Mouse (Mus musculus): ENCODE results near the gene Trp53bp2. TPM values are rescaled to one million over a fixed set of nuclear protein-coding genes. Genes with fewer than 3 reads are reported as not detected.

Gene Trp53bp2
- total and polyA plus RNA-seq, 3 experiments, result 2.6 to 15.1 TPM; not detected in 1

DNA sequence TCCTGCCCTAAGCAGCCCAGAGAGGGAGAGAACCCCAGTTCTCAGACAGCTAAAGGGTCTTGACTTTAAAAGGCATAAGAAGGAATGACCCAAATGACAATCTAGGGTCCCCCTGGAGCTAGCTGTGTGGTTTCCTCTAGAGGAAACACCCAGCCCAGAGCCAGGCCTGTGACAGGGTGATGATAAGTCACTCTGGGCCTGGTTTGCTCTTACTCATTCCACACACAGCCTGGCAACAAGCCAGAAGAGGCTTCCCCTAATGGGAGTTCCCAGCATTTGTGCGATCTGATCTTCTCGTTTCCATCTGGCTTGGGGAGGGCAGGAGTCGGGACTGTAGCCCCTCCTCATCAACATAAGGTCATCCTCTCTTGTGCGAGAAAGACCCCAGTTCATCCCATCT is 95.3 kb downstream of the Trp53bp2 start:
- peaks cover 0 to 41% of the 10 kb centered on the region in 2 experiments; a peak in 2 of 4 replicates for H3K36me3 ChIP-seq (ENCODE audit: control insufficient read depth in 1 of 2, insufficient read depth in 2 of 2, low read length in 2 of 2)
- no peaks in the 10 kb centered on the region for H3K9me3 ChIP-seq (replicated peaks; ENCODE audit: insufficient read depth, low read length)
- peaks cover 28 to 42% of the 10 kb centered on the region in 2 experiments for H3K4me1 ChIP-seq (ENCODE audit: control insufficient read depth in 1 of 2, insufficient read depth in 2 of 2, low read length in 2 of 2)
- peak; percentile 96 for DNase-seq (ENCODE audit: low read depth, low spot score)
- H3K9ac ChIP-seq (ENCODE audit: control insufficient read depth, low read depth, low read length, poor library complexity, severe bottlenecking), result peak overlapping the region; percentile 43
- peak overlapping the region in 1 of 2 experiments; percentile 21; a peak in 2 of 4 replicates for H3K4me3 ChIP-seq (ENCODE audit: control insufficient read depth in 1 of 2, insufficient read depth in 1 of 2, low read depth in 2 of 2, low read length in 2 of 2)
- 0 out of 2 replicates have a peak, but pooled peaks have one; percentile 51 for TF ChIP-seq JUND (IDR thresholded peaks at IDR 0.05; ENCODE audit: low read depth, low read length)
- peak; percentile 92 to 93 for TF ChIP-seq EP300 (IDR thresholded peaks at IDR 0.05; ENCODE audit: low read depth in 1 of 2, low read length in 2 of 2)
- 0 out of 2 replicates have a peak, but pooled peaks have one; percentile 29 for TF ChIP-seq MYC (IDR thresholded peaks at IDR 0.05; ENCODE audit: low read depth, low read length)
- peak; percentile 82 for TF ChIP-seq TAL1 (IDR thresholded peaks at IDR 0.05; ENCODE audit: low read length)
- TF ChIP-seq ZMIZ1 (IDR thresholded peaks at IDR 0.05; ENCODE audit: low read depth, low read length), result no peak
- peak; percentile 98 for TF ChIP-seq ETS1 (IDR thresholded peaks at IDR 0.05; ENCODE audit: low read depth, low read length)
- TF ChIP-seq RCOR1 (IDR thresholded peaks at IDR 0.05; ENCODE audit: low read depth, low read length), result peak; percentile 68
- 0 out of 2 replicates have a peak, but pooled peaks have one; percentile 24 for TF ChIP-seq MXI1 (IDR thresholded peaks at IDR 0.05; ENCODE audit: low read depth, low read length)
- 0 out of 2 replicates have a peak, but pooled peaks have one; percentile 14 for TF ChIP-seq TBP (IDR thresholded peaks at IDR 0.05; ENCODE audit: low read depth, low read length)
- peak; percentile 90 for TF ChIP-seq SIN3A (IDR thresholded peaks at IDR 0.05; ENCODE audit: low read length)
- no peak; a peak in 1 of 4 replicates for TF ChIP-seq POLR2A (IDR thresholded peaks at IDR 0.05; ENCODE audit: control insufficient read depth in 1 of 2, insufficient read depth in 1 of 2, low read depth in 1 of 2, low read length in 2 of 2, poor library complexity in 1 of 2)
- TF ChIP-seq TCF12 (IDR thresholded peaks at IDR 0.05; ENCODE audit: low read depth, low read length), result peak; percentile 89
- TF ChIP-seq MAZ (IDR thresholded peaks at IDR 0.05; ENCODE audit: low read depth, low read length), result peak; percentile 83
- peak; percentile 11; the same call in 1 of the 2 replicates for TF ChIP-seq ELF1 (IDR thresholded peaks at IDR 0.05; ENCODE audit: low read depth, low read length)
- 0 out of 2 replicates have a peak, but pooled peaks have one; percentile 8 for TF ChIP-seq MAFK (IDR thresholded peaks at IDR 0.05; ENCODE audit: borderline replicate concordance, low read depth, low read length)
- no peak for TF ChIP-seq ZNF384 (IDR thresholded peaks at IDR 0.05; ENCODE audit: low read depth, low read length)
- TF ChIP-seq GATA1 (IDR thresholded peaks at IDR 0.05; ENCODE audit: low read depth, low read length), result peak; percentile 87
- no peak for TF ChIP-seq CHD1 (IDR thresholded peaks at IDR 0.05; ENCODE audit: low read depth, low read length)
- no peak for TF ChIP-seq SMC3 (IDR thresholded peaks at IDR 0.05; ENCODE audit: low read depth, low read length)
- H3K27ac ChIP-seq (ENCODE audit: control insufficient read depth, low read depth, low read length), result peak overlapping the region; percentile 81
- H3K79me2 ChIP-seq (ENCODE audit: control insufficient read depth, insufficient read depth, low read length, poor library complexity), result no peaks in the 10 kb centered on the region
- H3K27me3 ChIP-seq (ENCODE audit: control insufficient read depth in 1 of 2, insufficient read depth in 2 of 2, low read length in 2 of 2), result no peaks in the 10 kb centered on the region

DNA sequence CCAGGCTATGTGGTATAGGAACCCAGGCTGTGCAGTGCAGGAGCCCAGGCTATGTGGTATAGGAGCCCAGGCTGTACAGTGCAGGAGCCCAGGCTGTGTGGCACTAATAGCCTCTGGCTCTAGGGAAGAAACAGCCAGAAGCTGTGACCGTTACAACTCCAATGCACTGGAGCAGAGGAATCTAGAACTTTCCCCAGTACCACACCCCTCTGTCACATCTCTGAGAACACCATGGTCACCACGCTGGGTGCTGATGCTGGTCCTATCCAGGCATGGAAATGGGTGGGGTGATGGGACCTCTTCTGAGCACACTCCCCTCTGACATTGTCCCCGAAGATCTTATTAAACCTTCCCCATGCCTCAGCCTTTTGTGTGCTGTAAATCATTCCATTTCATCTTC is 96.3 kb downstream of the Trp53bp2 start:
- Histone ChIP-seq H3K4me1 (ENCODE audit: control insufficient read depth in 1 of 2, insufficient read depth in 2 of 2, low read length in 2 of 2) (peaks cover 28 to 42% of the 10 kb centered on the region in 2 experiments), H3K79me2 (ENCODE audit: control insufficient read depth, insufficient read depth, low read length, poor library complexity) (no peaks in the 10 kb centered on the region), H3K9ac (ENCODE audit: control insufficient read depth, low read depth, low read length, poor library complexity, severe bottlenecking) (0 out of 2 replicates have a peak overlapping the region, but pooled peaks have one; percentile 1), H3K4me3 (ENCODE audit: control insufficient read depth in 1 of 2, insufficient read depth in 1 of 2, low read depth in 2 of 2, low read length in 2 of 2) (peak overlapping the region in 1 of 2 experiments; percentile 38; a peak in 1 of 4 replicates), H3K9me3 (replicated peaks; ENCODE audit: insufficient read depth, low read length) (no peaks in the 10 kb centered on the region), H3K36me3 (ENCODE audit: control insufficient read depth in 1 of 2, insufficient read depth in 2 of 2, low read length in 2 of 2) (peaks cover 0 to 41% of the 10 kb centered on the region in 2 experiments; a peak in 2 of 4 replicates), H3K27ac (ENCODE audit: control insufficient read depth, low read depth, low read length) (peak overlapping the region; percentile 99), H3K27me3 (ENCODE audit: control insufficient read depth in 1 of 2, insufficient read depth in 2 of 2, low read length in 2 of 2) (no peaks in the 10 kb centered on the region)
- TF ChIP-seq ZC3H11A (IDR thresholded peaks at IDR 0.05; ENCODE audit: low read depth, low read length), result no peak
- no peak for TF ChIP-seq ELF1 (IDR thresholded peaks at IDR 0.05; ENCODE audit: low read depth, low read length)
- no peak for TF ChIP-seq CHD2 (IDR thresholded peaks at IDR 0.05; ENCODE audit: low read length)
- TF ChIP-seq ETS1 (IDR thresholded peaks at IDR 0.05; ENCODE audit: low read depth, low read length), result no peak
- no peak for TF ChIP-seq TBP (IDR thresholded peaks at IDR 0.05; ENCODE audit: low read depth, low read length)
- no peak for TF ChIP-seq SIN3A (IDR thresholded peaks at IDR 0.05; ENCODE audit: low read length)
- no peak for TF ChIP-seq MYB (IDR thresholded peaks at IDR 0.05; ENCODE audit: low read depth, low read length)
- TF ChIP-seq CTCF (IDR thresholded peaks at IDR 0.05 in 2 of 3, conservative IDR thresholded peaks at IDR 0.05 in 1 of 3; ENCODE audit: control insufficient read depth in 1 of 3, insufficient read depth in 1 of 3, low read depth in 2 of 3, low read length in 3 of 3, poor library complexity in 1 of 3, severe bottlenecking in 1 of 3), result no peak
- TF ChIP-seq MEF2A (IDR thresholded peaks at IDR 0.05; ENCODE audit: extremely low read depth, insufficient replicate concordance, low read depth, low read length, poor library complexity, severe bottlenecking), result no peak
- no peak for TF ChIP-seq USF1 (IDR thresholded peaks at IDR 0.05; ENCODE audit: low read depth, low read length)
- TF ChIP-seq RAD21 (IDR thresholded peaks at IDR 0.05; ENCODE audit: low read depth, low read length), result no peak
- no peak for TF ChIP-seq HCFC1 (IDR thresholded peaks at IDR 0.05; ENCODE audit: low read depth, low read length)
- no peak for DNase-seq (ENCODE audit: low read depth, low spot score)
